ENCODE assay signal across 36 mouse cellular contexts in genomic region chr7:45727625-45728024, GRCm38 (mm10). TPM values are rescaled to one million over a fixed set of nuclear protein-coding genes. Genes with fewer than 3 reads are reported as not detected.
DNase-seq lines count a peak whose midpoint lies in the region; ATAC-seq and TF ChIP-seq lines count a peak whose summit lies in the region.
"Had no signal": no experiment of that assay in that cellular context is flagged by ENCODE, and none has a peak within 500 bp of the region (broad histone marks: within the 10 kb centered on the region; RNA-seq: fewer than 3 reads in every experiment).

No protein-coding gene starts in this region.

- no peaks in the 10 kb centered on the region for H3K9me3 ChIP-seq in intestine, embryonic 14.5 days (ENCODE audit: control insufficient read depth, low read length)
- H3K9me3 ChIP-seq in intestine, postnatal 0 days (ENCODE audit: control insufficient read depth), result no peaks in the 10 kb centered on the region
- H3K9me3 ChIP-seq in stomach, embryonic 15.5 days, result no peaks in the 10 kb centered on the region
- H3K9me3 ChIP-seq: forebrain, embryonic 10.5 days; G1E; heart, embryonic 10.5 days; heart, embryonic 13.5 days had no signal

- no peak overlapping the region for H3K4me3 ChIP-seq in intestine, embryonic 14.5 days (ENCODE audit: low read depth, low read length)
- H3K4me3 ChIP-seq in intestine, postnatal 0 days (ENCODE audit: low read depth, low read length), result no peak overlapping the region
- no peak overlapping the region for H3K4me3 ChIP-seq in stomach, embryonic 15.5 days (replicated peaks)
- H3K4me3 ChIP-seq: forebrain, embryonic 10.5 days; heart, embryonic 10.5 days; heart, embryonic 13.5 days had no signal

- no peak overlapping the region for H3K9ac ChIP-seq in intestine, embryonic 14.5 days (ENCODE audit: low read length)
- H3K9ac ChIP-seq in intestine, postnatal 0 days (ENCODE audit: low read depth, low read length), result no peak overlapping the region
- H3K9ac ChIP-seq in stomach, embryonic 15.5 days, result no peak overlapping the region
- H3K9ac ChIP-seq: heart, embryonic 13.5 days; hindbrain, embryonic 14.5 days had no signal

- TF ChIP-seq CTCF in intestine, postnatal 0 days (IDR thresholded peaks at IDR 0.05; ENCODE audit: low read depth), result no peak

- H3K4me2 ChIP-seq in intestine, embryonic 14.5 days (ENCODE audit: low read length), result peak overlapping the region; percentile 13; the same call in 1 of the 2 replicates
- H3K4me2 ChIP-seq in intestine, postnatal 0 days (replicated peaks; ENCODE audit: low read depth), result peak overlapping the region; percentile 21; the same call in 1 of the 2 replicates
- H3K4me2 ChIP-seq in stomach, embryonic 15.5 days, result peak overlapping the region; percentile 30; the same call in 1 of the 2 replicates
- H3K4me2 ChIP-seq: heart, embryonic 13.5 days; hindbrain, embryonic 14.5 days had no signal

- peak overlapping the region; percentile 64 for H3K27ac ChIP-seq in intestine, embryonic 14.5 days (ENCODE audit: low read depth)
- H3K27ac ChIP-seq in intestine, postnatal 0 days (ENCODE audit: low read depth, low read length), result peak overlapping the region; percentile 62
- peak overlapping the region; percentile 65; the same call in 1 of the 2 replicates for H3K27ac ChIP-seq in stomach, embryonic 15.5 days
- H3K27ac ChIP-seq: forebrain, embryonic 10.5 days; heart, embryonic 10.5 days; heart, embryonic 13.5 days; hindbrain, embryonic 14.5 days; hindbrain, postnatal 0 days had no signal

- peak; percentile 21; the same call in 1 of the 2 replicates for ATAC-seq in intestine, embryonic 14.5 days (replicated peaks; ENCODE audit: low FRiP score, low TSS enrichment, low read depth)
- peak; percentile 48 for ATAC-seq in intestine, postnatal 0 days
- ATAC-seq in stomach, embryonic 15.5 days (ENCODE audit: insufficient read depth, low FRiP score, low read depth), result peak; percentile 33
- ATAC-seq: forebrain, embryonic 14.5 days; hindbrain, postnatal 0 days; inflammation-experienced regulatory T-cells, adult 6 months; Patski had no signal

- DNase-seq in adrenal gland, adult (ENCODE audit: inconsistent age in 2 of 2, low spot score in 1 of 2), result peak; percentile 4 to 21
- no peak for DNase-seq in adrenal gland, adult 8-10 months
- DNase-seq in intestine, embryonic 14.5 days (ENCODE audit: low spot score), result no peak
- no peak for DNase-seq in lung, postnatal 4 days
- DNase-seq in heart, adult 8-10 months (ENCODE audit: low spot score), result no peak
- no peak for DNase-seq in embryo, embryonic 11 days
- DNase-seq: adrenal gland, adult 2 months; adrenal gland, postnatal 25 days; cerebellum, adult 11-12 months; cerebellum, adult 8-10 months; cerebellum, postnatal 10 days; cerebellum, postnatal 36 days; gastrocnemius, postnatal 10 days; gastrocnemius, postnatal 36 days; heart, adult 11 months; heart, postnatal 14 days; heart, postnatal 4 days had no signal

- WGBS in intestine, embryonic 14.5 days, result 47% methylated on average over 3 of the region's 3 CpGs
- 37% methylated on average over 3 of the region's 3 CpGs for WGBS in intestine, postnatal 0 days
- WGBS in stomach, embryonic 15.5 days, result 67% methylated on average over 3 of the region's 3 CpGs

- H3K4me1 ChIP-seq in intestine, embryonic 14.5 days (replicated peaks; ENCODE audit: control insufficient read depth, insufficient read depth, low read length), result peaks cover 12% of the 10 kb centered on the region
- H3K4me1 ChIP-seq in intestine, postnatal 0 days (replicated peaks; ENCODE audit: control insufficient read depth, insufficient read depth, low read length), result peaks cover 13% of the 10 kb centered on the region; the same call in 1 of the 2 replicates
- H3K4me1 ChIP-seq in stomach, embryonic 15.5 days, result peaks cover 24% of the 10 kb centered on the region

- H3K27me3 ChIP-seq in intestine, embryonic 14.5 days (replicated peaks; ENCODE audit: control insufficient read depth, insufficient read depth, low read length), result no peaks in the 10 kb centered on the region
- no peaks in the 10 kb centered on the region for H3K27me3 ChIP-seq in intestine, postnatal 0 days (replicated peaks; ENCODE audit: control insufficient read depth, insufficient read depth, low read length)
- no peaks in the 10 kb centered on the region for H3K27me3 ChIP-seq in stomach, embryonic 15.5 days (replicated peaks)
- H3K27me3 ChIP-seq: CH12.LX; heart, embryonic 13.5 days; Patski had no signal

- peaks cover 43% of the 10 kb centered on the region for H3K36me3 ChIP-seq in intestine, embryonic 14.5 days (ENCODE audit: control insufficient read depth, insufficient read depth, low read length)
- H3K36me3 ChIP-seq in intestine, postnatal 0 days (ENCODE audit: control insufficient read depth, insufficient read depth), result peaks cover 34% of the 10 kb centered on the region
- peaks cover 30% of the 10 kb centered on the region for H3K36me3 ChIP-seq in stomach, embryonic 15.5 days

RNA-seq across cellular contexts. Expression of gene Spaca4, which starts 2.0 kb away (rescaled TPM):
- total RNA-seq in adrenal gland, adult 8-10 months (2022), result not detected
- 0.45 TPM in 1 of 2 replicates, not detected in the other for polyA plus RNA-seq in intestine, embryonic 14.5 days (2014; fragmentation: Nextera tagmentation; extraction: Ambion mirVana)
- polyA plus RNA-seq in intestine, postnatal 0 days (2015; fragmentation: Nextera tagmentation; extraction: Ambion mirVana), result 0.17 and 0.22 TPM in 2 replicates
- 0.45 TPM in 1 of 2 replicates, not detected in the other for polyA plus RNA-seq in stomach, embryonic 15.5 days (2015; fragmentation: Nextera tagmentation; extraction: Ambion mirVana)
- total RNA-seq in heart, adult 8-10 months (2022), result not detected
- total RNA-seq: adrenal gland, adult 2 months; adrenal gland, postnatal 25 days; CH12.LX; G1E; gastrocnemius, adult 18-20 months; gastrocnemius, postnatal 10 days; gastrocnemius, postnatal 36 days; heart, postnatal 14 days; heart, postnatal 4 days; hindbrain, postnatal 0 days had no signal
- polyA plus RNA-seq: adrenal gland, adult 2 months; brain, embryonic 14.5 days; cortical plate, adult 2 months; embryonic facial prominence, embryonic 11.5 days; embryonic facial prominence, embryonic 14.5 days; forebrain, embryonic 14.5 days; G1E; heart, embryonic 10.5 days; heart, embryonic 13.5 days; heart, embryonic 16.5 days; hindbrain, embryonic 11.5 days; hindbrain, embryonic 14.5 days; hindbrain, postnatal 0 days; inflammation-experienced regulatory T-cells, adult 6 months; Patski had no signal

RNA-seq across cellular contexts. Expression of gene Fam83e, which starts 6.6 kb away (rescaled TPM):
- total RNA-seq in adrenal gland, adult 8-10 months (2022), result 1 to 10 TPM in 1 of 4 experiments, under 1 TPM in 3; 0.29 to 2.1 (median 0.66) TPM
- polyA plus RNA-seq in intestine, embryonic 14.5 days (2014; fragmentation: Nextera tagmentation; extraction: Ambion mirVana), result 4.1 and 5.8 TPM in 2 replicates
- polyA plus RNA-seq in intestine, postnatal 0 days (2015; fragmentation: Nextera tagmentation; extraction: Ambion mirVana), result 16.6 and 16.7 TPM in 2 replicates
- 12.8 and 13.3 TPM in 2 replicates for polyA plus RNA-seq in stomach, embryonic 15.5 days (2015; fragmentation: Nextera tagmentation; extraction: Ambion mirVana)
- under 1 TPM; 0.19 to 0.55 (median 0.44) TPM for total RNA-seq in heart, adult 8-10 months (2022)

RNA-seq across cellular contexts. Expression of gene Sphk2, which starts 9.8 kb away (rescaled TPM):
- 10 to 100 TPM; 36.9 to 40.2 (median 39.3) TPM for total RNA-seq in adrenal gland, adult 8-10 months (2022)
- 27.3 and 28.1 TPM in 2 replicates for polyA plus RNA-seq in intestine, embryonic 14.5 days (2014; fragmentation: Nextera tagmentation; extraction: Ambion mirVana)
- 55.1 and 55.9 TPM in 2 replicates for polyA plus RNA-seq in intestine, postnatal 0 days (2015; fragmentation: Nextera tagmentation; extraction: Ambion mirVana)
- polyA plus RNA-seq in stomach, embryonic 15.5 days (2015; fragmentation: Nextera tagmentation; extraction: Ambion mirVana), result 35.4 and 36.7 TPM in 2 replicates
- total RNA-seq in heart, adult 8-10 months (2022), result 10 to 100 TPM; 15.3 to 19.3 (median 18.4) TPM

RNA-seq across cellular contexts. Expression of gene Rpl18, which starts 12.4 kb away (rescaled TPM):
- total RNA-seq in adrenal gland, adult 8-10 months (2022), result 1,000 to 10,000 TPM; 1,011 to 1,224 (median 1,104) TPM
- polyA plus RNA-seq in intestine, embryonic 14.5 days (2014; fragmentation: Nextera tagmentation; extraction: Ambion mirVana), result 1,434 and 1,450 TPM in 2 replicates
- 708 and 740 TPM in 2 replicates for polyA plus RNA-seq in intestine, postnatal 0 days (2015; fragmentation: Nextera tagmentation; extraction: Ambion mirVana)
- 954 and 1,069 TPM in 2 replicates for polyA plus RNA-seq in stomach, embryonic 15.5 days (2015; fragmentation: Nextera tagmentation; extraction: Ambion mirVana)
- total RNA-seq in heart, adult 8-10 months (2022), result 100 to 1,000 TPM; 552 to 697 (median 598) TPM

RNA-seq across cellular contexts. Expression of gene Dbp, which starts 22.7 kb away (rescaled TPM):
- 100 to 1,000 TPM; 254 to 411 (median 333) TPM for total RNA-seq in adrenal gland, adult 8-10 months (2022)
- 3.7 and 4.0 TPM in 2 replicates for polyA plus RNA-seq in intestine, embryonic 14.5 days (2014; fragmentation: Nextera tagmentation; extraction: Ambion mirVana)
- 6.9 and 8.6 TPM in 2 replicates for polyA plus RNA-seq in intestine, postnatal 0 days (2015; fragmentation: Nextera tagmentation; extraction: Ambion mirVana)
- 2.8 and 4.4 TPM in 2 replicates for polyA plus RNA-seq in stomach, embryonic 15.5 days (2015; fragmentation: Nextera tagmentation; extraction: Ambion mirVana)
- total RNA-seq in heart, adult 8-10 months (2022), result 100 to 1,000 TPM in 3 of 4 experiments, 10 to 100 TPM in 1; 72.2 to 183 (median 152) TPM

Comparison
In these comparisons a context has a peak if more than half of its experiments do, and no peak if none do; other contexts are left out.
1. DNase-seq: peak in adrenal gland, adult (2 of 2); none in adrenal gland, adult 8-10 months (single experiment), intestine, embryonic 14.5 days (single experiment), lung, postnatal 4 days (0 of 2), heart, adult 8-10 months (single experiment) and embryo, embryonic 11 days (single experiment).
2. Peak in every context shown above with its lines, with median percentiles within 50 percentile points of each other: ATAC-seq, H3K27ac ChIP-seq and H3K4me2 ChIP-seq.